Mouse (Mus musculus): ENCODE results near the gene Ttc19. TPM values are rescaled to one million over a fixed set of nuclear protein-coding genes. Genes with fewer than 3 reads are reported as not detected.

Gene Ttc19
- polyA plus RNA-seq, 1 experiment from 2014 or later = 17.8 TPM

- Histone ChIP-seq H3K9me3 (no peaks in the 10 kb centered on the region), H3K4me3 (replicated peaks) (no peak overlapping the region), H3K9ac (no peak overlapping the region), H3K36me3 (peaks cover 3% of the 10 kb centered on the region; the same call in 1 of the 2 replicates), H3K27me3 (replicated peaks) (no peaks in the 10 kb centered on the region), H3K4me1 (replicated peaks) (no peaks in the 10 kb centered on the region), H3K27ac (no peak overlapping the region), H3K4me2 (replicated peaks) (no peak overlapping the region)
- ATAC-seq = no peak
- 85% methylated on average over 2 of the region's 2 CpGs for WGBS
Measured at GRCm38 (mm10) chr11:62294121-62294520, 12.8 kb downstream of the Ttc19 start.

GRCm38 (mm10) chr11:62298883-62299282, 17.6 kb downstream of the Ttc19 start:
- Histone ChIP-seq H3K9ac (no peak overlapping the region), H3K27me3 (replicated peaks) (no peaks in the 10 kb centered on the region), H3K27ac (no peak overlapping the region), H3K9me3 (no peaks in the 10 kb centered on the region), H3K36me3 (no peaks in the 10 kb centered on the region), H3K4me1 (replicated peaks) (no peaks in the 10 kb centered on the region), H3K4me3 (replicated peaks) (no peak overlapping the region), H3K4me2 (replicated peaks) (no peak overlapping the region)
- 92% methylated on average over 6 of the region's 6 CpGs for WGBS
- ATAC-seq = no peak

- 0 out of 2 replicates have a peak, but pooled peaks cover 9% of the 10 kb centered on the region for H3K36me3 ChIP-seq
- WGBS = 94% methylated on average over 2 of the region's 2 CpGs
- no peaks in the 10 kb centered on the region for H3K4me1 ChIP-seq (replicated peaks)
- no peak overlapping the region for H3K27ac ChIP-seq
- H3K27me3 ChIP-seq (replicated peaks) = no peaks in the 10 kb centered on the region
- H3K9me3 ChIP-seq = no peaks in the 10 kb centered on the region
- no peak overlapping the region for H3K4me3 ChIP-seq (replicated peaks)
- H3K4me2 ChIP-seq (replicated peaks) = no peak overlapping the region
- no peak for ATAC-seq
- H3K9ac ChIP-seq = no peak overlapping the region
Measured at GRCm38 (mm10) chr11:62305866-62306265, 24.6 kb downstream of the Ttc19 start.

GRCm38 (mm10) chr11:62309296-62309695, 28.0 kb downstream of the Ttc19 start:
- Histone ChIP-seq H3K27me3 (replicated peaks) (no peaks in the 10 kb centered on the region), H3K9me3 (no peaks in the 10 kb centered on the region), H3K9ac (no peak overlapping the region), H3K36me3 (0 out of 2 replicates have a peak, but pooled peaks cover 13% of the 10 kb centered on the region), H3K4me2 (replicated peaks) (no peak overlapping the region), H3K27ac (no peak overlapping the region), H3K4me1 (replicated peaks) (no peaks in the 10 kb centered on the region), H3K4me3 (replicated peaks) (no peak overlapping the region)
- no peak for ATAC-seq
- 89% methylated on average over 2 of the region's 2 CpGs for WGBS

GRCm38 (mm10) chr11:62314984-62315383, 33.7 kb downstream of the Ttc19 start:
- Histone ChIP-seq H3K36me3 (peaks cover 27% of the 10 kb centered on the region), H3K4me1 (replicated peaks) (no peaks in the 10 kb centered on the region), H3K27me3 (replicated peaks) (no peaks in the 10 kb centered on the region), H3K4me2 (replicated peaks) (no peak overlapping the region), H3K9me3 (no peaks in the 10 kb centered on the region), H3K9ac (no peak overlapping the region), H3K4me3 (replicated peaks) (no peak overlapping the region), H3K27ac (no peak overlapping the region)
- WGBS = 86% methylated on average over 5 of the region's 5 CpGs
- ATAC-seq = no peak

GRCm38 (mm10) chr11:62317746-62318145, 36.5 kb downstream of the Ttc19 start:
- Histone ChIP-seq H3K27ac (no peak overlapping the region), H3K36me3 (peaks cover 32% of the 10 kb centered on the region), H3K4me2 (replicated peaks) (no peak overlapping the region), H3K9me3 (no peaks in the 10 kb centered on the region), H3K4me3 (replicated peaks) (no peak overlapping the region), H3K9ac (no peak overlapping the region), H3K4me1 (replicated peaks) (no peaks in the 10 kb centered on the region), H3K27me3 (replicated peaks) (no peaks in the 10 kb centered on the region)
- ATAC-seq = no peak
- WGBS = 89% methylated on average over 11 of the region's 11 CpGs

GRCm38 (mm10) chr11:62320097-62320496, 38.8 kb downstream of the Ttc19 start:
- H3K27me3 ChIP-seq (replicated peaks) = no peaks in the 10 kb centered on the region
- no peak overlapping the region for H3K27ac ChIP-seq
- ATAC-seq = peak; percentile 77; the same call in 1 of the 2 replicates
- WGBS = 65% methylated on average over 3 of the region's 3 CpGs
- H3K4me3 ChIP-seq (replicated peaks) = no peak overlapping the region
- no peaks in the 10 kb centered on the region for H3K9me3 ChIP-seq
- no peaks in the 10 kb centered on the region for H3K4me1 ChIP-seq (replicated peaks)
- H3K4me2 ChIP-seq (replicated peaks) = no peak overlapping the region
- H3K9ac ChIP-seq = no peak overlapping the region
- peaks cover 39% of the 10 kb centered on the region for H3K36me3 ChIP-seq

- 73% methylated on average over 3 of the region's 3 CpGs for WGBS
- peaks cover 37% of the 10 kb centered on the region for H3K36me3 ChIP-seq
- no peak for ATAC-seq
- H3K9me3 ChIP-seq = no peaks in the 10 kb centered on the region
- no peak overlapping the region for H3K4me2 ChIP-seq (replicated peaks)
- H3K27me3 ChIP-seq (replicated peaks) = no peaks in the 10 kb centered on the region
- H3K4me3 ChIP-seq (replicated peaks) = no peak overlapping the region
- no peak overlapping the region for H3K27ac ChIP-seq
- no peaks in the 10 kb centered on the region for H3K4me1 ChIP-seq (replicated peaks)
- no peak overlapping the region for H3K9ac ChIP-seq
Measured at GRCm38 (mm10) chr11:62323659-62324058, 42.4 kb downstream of the Ttc19 start.

GRCm38 (mm10) chr11:62331141-62331540, 49.9 kb downstream of the Ttc19 start:
- H3K27ac ChIP-seq = no peak overlapping the region
- no peaks in the 10 kb centered on the region for H3K9me3 ChIP-seq
- peaks cover 33% of the 10 kb centered on the region for H3K36me3 ChIP-seq
- H3K4me3 ChIP-seq (replicated peaks) = no peak overlapping the region
- ATAC-seq = no peak
- H3K4me1 ChIP-seq (replicated peaks) = no peaks in the 10 kb centered on the region
- no peaks in the 10 kb centered on the region for H3K27me3 ChIP-seq (replicated peaks)
- H3K4me2 ChIP-seq (replicated peaks) = no peak overlapping the region
- H3K9ac ChIP-seq = no peak overlapping the region
- WGBS = 94% methylated on average over 5 of the region's 5 CpGs

- 92% methylated on average over 4 of the region's 4 CpGs for WGBS
Measured at GRCm38 (mm10) chr11:62332228-62332627, 51.0 kb downstream of the Ttc19 start.

GRCm38 (mm10) chr11:62343002-62343401, 61.7 kb downstream of the Ttc19 start:
- H3K9ac ChIP-seq = no peak overlapping the region
- no peaks in the 10 kb centered on the region for H3K27me3 ChIP-seq (replicated peaks)
- no peak for ATAC-seq
- 90% methylated on average over 13 of the region's 13 CpGs for WGBS
- H3K4me1 ChIP-seq (replicated peaks) = no peaks in the 10 kb centered on the region
- peaks cover 12% of the 10 kb centered on the region for H3K36me3 ChIP-seq
- no peak overlapping the region for H3K4me2 ChIP-seq (replicated peaks)
- H3K4me3 ChIP-seq (replicated peaks) = no peak overlapping the region
- no peak overlapping the region for H3K27ac ChIP-seq
- H3K9me3 ChIP-seq = no peaks in the 10 kb centered on the region

More at GRCm38 (mm10) chr11:62332228-62332627, 51.0 kb downstream of the Ttc19 start:
- no peaks in the 10 kb centered on the region for H3K4me1 ChIP-seq (replicated peaks)
- no peak overlapping the region for H3K4me2 ChIP-seq (replicated peaks)
- H3K27ac ChIP-seq = no peak overlapping the region
- ATAC-seq = no peak
- H3K9me3 ChIP-seq = no peaks in the 10 kb centered on the region
- H3K9ac ChIP-seq = no peak overlapping the region
- peaks cover 30% of the 10 kb centered on the region for H3K36me3 ChIP-seq
- no peaks in the 10 kb centered on the region for H3K27me3 ChIP-seq (replicated peaks)
- H3K4me3 ChIP-seq (replicated peaks) = no peak overlapping the region

GRCm38 (mm10) chr11:62351948-62352347, 70.7 kb downstream of the Ttc19 start:
- Histone ChIP-seq H3K9me3 (no peaks in the 10 kb centered on the region), H3K27ac (no peak overlapping the region), H3K4me2 (replicated peaks) (no peak overlapping the region), H3K4me1 (replicated peaks) (no peaks in the 10 kb centered on the region), H3K36me3 (peaks cover 21% of the 10 kb centered on the region), H3K9ac (no peak overlapping the region), H3K27me3 (replicated peaks) (no peaks in the 10 kb centered on the region), H3K4me3 (replicated peaks) (no peak overlapping the region)
- 87% methylated on average over 4 of the region's 4 CpGs for WGBS
- ATAC-seq = no peak

GRCm38 (mm10) chr11:62355216-62355615, 73.9 kb downstream of the Ttc19 start:
- H3K36me3 ChIP-seq = peaks cover 18% of the 10 kb centered on the region

More at GRCm38 (mm10) chr11:62355216-62355615, 73.9 kb downstream of the Ttc19 start:
- WGBS = 96% methylated on average over 2 of the region's 2 CpGs
- no peak for ATAC-seq
- Histone ChIP-seq H3K9me3 (no peaks in the 10 kb centered on the region), H3K4me1 (replicated peaks) (no peaks in the 10 kb centered on the region), H3K27me3 (replicated peaks) (no peaks in the 10 kb centered on the region), H3K4me2 (replicated peaks) (no peak overlapping the region), H3K27ac (no peak overlapping the region), H3K4me3 (replicated peaks) (no peak overlapping the region), H3K9ac (no peak overlapping the region)
